Comparison of ENCODE assay signal across 19 mouse cellular contexts in genomic region chr1:189057425-189057824, GRCm38 (mm10). TPM values are rescaled to one million over a fixed set of nuclear protein-coding genes. Genes with fewer than 3 reads are reported as not detected.
A peak's percentile ranks its signal among the peaks of the same experiment; 100 is the strongest.
DNase-seq lines count a peak whose midpoint lies in the region; ATAC-seq and TF ChIP-seq lines count a peak whose summit lies in the region.
"Had no signal": no experiment of that assay in that cellular context is flagged by ENCODE, and none has a peak within 500 bp of the region (broad histone marks: within the 10 kb centered on the region; RNA-seq: fewer than 3 reads in every experiment).

No protein-coding gene starts in this region.

- peak; percentile 32; the same call in 1 of the 2 replicates for TF ChIP-seq CTCF in liver, adult 2 months (IDR thresholded peaks at IDR 0.05; ENCODE audit: low read depth, low read length)
- peak; percentile 49 to 64 (median 53) for TF ChIP-seq CTCF in MEL (IDR thresholded peaks at IDR 0.05 in 2 of 3, conservative IDR thresholded peaks at IDR 0.05 in 1 of 3; ENCODE audit: control insufficient read depth in 1 of 3, insufficient read depth in 1 of 3, low read depth in 2 of 3, low read length in 3 of 3, poor library complexity in 1 of 3, severe bottlenecking in 1 of 3)
- peak; percentile 67 for TF ChIP-seq CTCF in liver, embryonic 14.5 days (IDR thresholded peaks at IDR 0.05; ENCODE audit: low read depth)

- no peak overlapping the region for H3K4me2 ChIP-seq in liver, embryonic 11.5 days
- no peak overlapping the region for H3K4me2 ChIP-seq in liver, embryonic 14.5 days (ENCODE audit: low read depth)
- H3K4me2 ChIP-seq: heart, embryonic 11.5 days; neural tube, embryonic 12.5 days had no signal

- H3K9ac ChIP-seq in liver, adult 2 months (ENCODE audit: low read depth, low read length), result no peak overlapping the region
- no peak overlapping the region for H3K9ac ChIP-seq in liver, embryonic 11.5 days (ENCODE audit: low read depth, low read length)
- no peak overlapping the region for H3K9ac ChIP-seq in MEL (ENCODE audit: control insufficient read depth, low read depth, low read length, poor library complexity, severe bottlenecking)
- no peak overlapping the region for H3K9ac ChIP-seq in liver, embryonic 14.5 days (replicated peaks)
- H3K9ac ChIP-seq: neural tube, embryonic 12.5 days had no signal

- TF ChIP-seq RAD21 in MEL (IDR thresholded peaks at IDR 0.05; ENCODE audit: low read depth, low read length), result peak; percentile 26

- ATAC-seq in CD4-positive, CD25-positive, alpha-beta regulatory T cell, adult 4 months, result no peak
- ATAC-seq in liver, embryonic 11.5 days (replicated peaks; ENCODE audit: low FRiP score), result no peak
- ATAC-seq in liver, embryonic 14.5 days (ENCODE audit: insufficient read depth), result no peak
- ATAC-seq: hindbrain, postnatal 0 days had no signal

- H3K79me2 ChIP-seq in liver, adult 2 months (ENCODE audit: control insufficient read depth, insufficient read depth, low read length), result no peaks in the 10 kb centered on the region
- no peaks in the 10 kb centered on the region for H3K79me2 ChIP-seq in MEL (ENCODE audit: control insufficient read depth, insufficient read depth, low read length, poor library complexity)

- DNase-seq in CD4-positive, CD25-positive, alpha-beta regulatory T cell, adult 2 months (ENCODE audit: low read depth, low spot score), result peak; percentile 6
- no peak for DNase-seq in liver, adult 2 months (ENCODE audit: extremely low read depth, low read depth, low spot score)
- no peak for DNase-seq in liver, embryonic 11.5 days (ENCODE audit: low spot score)
- DNase-seq in MEL (ENCODE audit: low read depth, low spot score), result peak; percentile 37
- no peak for DNase-seq in liver, embryonic 14.5 days (ENCODE audit: low read depth in 3 of 3, low spot score in 3 of 3)
- DNase-seq in urinary bladder, postnatal 4 days (ENCODE audit: low spot score in 2 of 2), result no peak
- DNase-seq in heart, postnatal 14 days, result no peak
- DNase-seq: adrenal gland, postnatal 10 days; cerebellum, postnatal 14 days; gastrocnemius, postnatal 14 days; heart, postnatal 4 days; layer of hippocampus, adult 9-11 months; right cerebral cortex, postnatal 14 days; thymus, adult 2 months had no signal

- intact Hi-C loops in heart, postnatal 14 days (cut with DNase I), result no loop called here

- H3K4me1 ChIP-seq in liver, adult 2 months (ENCODE audit: control insufficient read depth, insufficient read depth, low read length), result no peaks in the 10 kb centered on the region
- no peaks in the 10 kb centered on the region for H3K4me1 ChIP-seq in liver, embryonic 11.5 days (replicated peaks; ENCODE audit: control insufficient read depth, insufficient read depth, low read length)
- H3K4me1 ChIP-seq in MEL (ENCODE audit: control insufficient read depth in 1 of 2, insufficient read depth in 2 of 2, low read length in 2 of 2), result no peaks in the 10 kb centered on the region
- no peaks in the 10 kb centered on the region for H3K4me1 ChIP-seq in liver, embryonic 14.5 days (replicated peaks; ENCODE audit: control insufficient read depth in 2 of 2, insufficient read depth in 2 of 2, low read length in 1 of 2)
- H3K4me1 ChIP-seq: megakaryocyte, embryonic 14.5 days; neural tube, embryonic 12.5 days had no signal

- H3K9me3 ChIP-seq in liver, embryonic 11.5 days (ENCODE audit: control insufficient read depth, low read length), result no peaks in the 10 kb centered on the region
- no peaks in the 10 kb centered on the region for H3K9me3 ChIP-seq in MEL (replicated peaks; ENCODE audit: insufficient read depth, low read length)
- no peaks in the 10 kb centered on the region for H3K9me3 ChIP-seq in liver, embryonic 14.5 days (ENCODE audit: control insufficient read depth, low read length)
- H3K9me3 ChIP-seq: neural tube, embryonic 12.5 days had no signal

- 59% methylated on average over 4 of the region's 4 CpGs for WGBS in liver, adult 2 months
- whole genome bisulfite sequencing in liver, embryonic 11.5 days, result 50% methylated on average over 4 of the region's 4 CpGs
- WGBS in liver, embryonic 14.5 days (ENCODE audit: insufficient replicate concordance), result 33% methylated on average over 4 of the region's 4 CpGs

- H3K4me3 ChIP-seq in liver, adult 2 months (ENCODE audit: insufficient read depth, low read depth, low read length), result no peak overlapping the region
- H3K4me3 ChIP-seq in liver, embryonic 11.5 days (ENCODE audit: low read depth, low read length), result no peak overlapping the region
- no peak overlapping the region for H3K4me3 ChIP-seq in MEL (ENCODE audit: control insufficient read depth in 1 of 2, insufficient read depth in 1 of 2, low read depth in 2 of 2, low read length in 2 of 2)
- no peak overlapping the region for H3K4me3 ChIP-seq in liver, embryonic 14.5 days (ENCODE audit: insufficient read depth in 1 of 2, low read depth in 2 of 2, low read length in 2 of 2)
- H3K4me3 ChIP-seq: megakaryocyte, embryonic 14.5 days; neural tube, embryonic 12.5 days had no signal

- no peaks in the 10 kb centered on the region for H3K27me3 ChIP-seq in liver, adult 2 months (ENCODE audit: control insufficient read depth, insufficient read depth, low read length)
- H3K27me3 ChIP-seq in liver, embryonic 11.5 days (replicated peaks; ENCODE audit: control insufficient read depth, insufficient read depth, low read length), result no peaks in the 10 kb centered on the region
- H3K27me3 ChIP-seq in MEL (ENCODE audit: control insufficient read depth in 1 of 2, insufficient read depth in 2 of 2, low read length in 2 of 2), result no peaks in the 10 kb centered on the region
- no peaks in the 10 kb centered on the region for H3K27me3 ChIP-seq in liver, embryonic 14.5 days (ENCODE audit: control insufficient read depth, insufficient read depth, low read length)
- H3K27me3 ChIP-seq: megakaryocyte, embryonic 14.5 days; neural tube, embryonic 12.5 days had no signal

- no peak for TF ChIP-seq POLR2A in liver, adult 2 months (IDR thresholded peaks at IDR 0.05; ENCODE audit: extremely low read depth, insufficient read depth, low read length)
- TF ChIP-seq POLR2A in MEL (IDR thresholded peaks at IDR 0.05; ENCODE audit: control insufficient read depth in 1 of 2, insufficient read depth in 1 of 2, low read depth in 1 of 2, low read length in 2 of 2, poor library complexity in 1 of 2), result no peak

- H3K36me3 ChIP-seq in liver, adult 2 months (ENCODE audit: control insufficient read depth, insufficient read depth, low read length), result no peaks in the 10 kb centered on the region
- H3K36me3 ChIP-seq in liver, embryonic 11.5 days (ENCODE audit: control insufficient read depth, insufficient read depth, low read length), result no peaks in the 10 kb centered on the region
- H3K36me3 ChIP-seq in MEL (ENCODE audit: control insufficient read depth in 1 of 2, insufficient read depth in 2 of 2, low read length in 2 of 2), result no peaks in the 10 kb centered on the region
- H3K36me3 ChIP-seq in liver, embryonic 14.5 days (replicated peaks; ENCODE audit: control insufficient read depth, insufficient read depth, low read depth), result no peaks in the 10 kb centered on the region
- H3K36me3 ChIP-seq: neural tube, embryonic 12.5 days had no signal

- TF ChIP-seq EP300 in MEL (IDR thresholded peaks at IDR 0.05; ENCODE audit: low read depth in 1 of 2, low read length in 2 of 2), result no peak
- TF ChIP-seq EP300 in liver, embryonic 14.5 days (IDR thresholded peaks at IDR 0.05; ENCODE audit: low read depth), result no peak

- no peak overlapping the region for H3K27ac ChIP-seq in liver, adult 2 months (replicated peaks; ENCODE audit: insufficient read depth, low read depth, low read length)
- no peak overlapping the region for H3K27ac ChIP-seq in liver, embryonic 11.5 days (ENCODE audit: low read depth, low read length)
- no peak overlapping the region for H3K27ac ChIP-seq in MEL (ENCODE audit: control insufficient read depth, low read depth, low read length)
- no peak overlapping the region for H3K27ac ChIP-seq in liver, embryonic 14.5 days
- H3K27ac ChIP-seq: hindbrain, postnatal 0 days; neural tube, embryonic 12.5 days had no signal

TF ChIP-seq in MEL, 35 proteins besides CTCF, POLR2A, EP300 and RAD21:
- TF ChIP-seq RCOR1 (IDR thresholded peaks at IDR 0.05; ENCODE audit: low read depth, low read length) (no peak), ZC3H11A (IDR thresholded peaks at IDR 0.05; ENCODE audit: low read depth, low read length) (peak; percentile 32; the same call in 1 of the 2 replicates), SMC3 (IDR thresholded peaks at IDR 0.05; ENCODE audit: low read depth, low read length) (peak; percentile 52), CHD1 (IDR thresholded peaks at IDR 0.05; ENCODE audit: low read depth, low read length) (no peak)

RNA-seq across cellular contexts. Expression of gene Kctd3, which starts 49.8 kb away (rescaled TPM):
- 1 to 10 TPM; 5.9 to 8.2 TPM for polyA plus RNA-seq in CD4-positive, CD25-positive, alpha-beta regulatory T cell, adult 4 months (2017; shearing (Covaris generic))
- 7.5 and 10.6 TPM in 2 replicates for total RNA-seq in liver, adult 2 months (2014; rRNA removed)
- polyA plus RNA-seq in liver, adult 2 months (2012; rRNA removed), result 9.8 and 13.8 TPM in 2 replicates
- 22.7 and 23.8 TPM in 2 replicates for polyA plus RNA-seq in liver, embryonic 11.5 days (2014; fragmentation: Nextera tagmentation; extraction: Ambion mirVana)
- total RNA-seq in MEL (2012; rRNA removed), result 26.8 and 27.7 TPM in 2 replicates
- polyA plus RNA-seq in MEL (2012; ENCODE audit: insufficient read depth in 1 of 2, insufficient read length in 2 of 2, low read depth in 1 of 2, low replicate concordance in 2 of 2, missing spikeins in 1 of 2), result 10 to 100 TPM in 1 of 2 experiments, not detected in 1; 42.3 TPM
- polyA plus RNA-seq in liver, embryonic 14.5 days (2012; rRNA removed), result 15.8 and 17.2 TPM in 2 replicates
- polyA plus RNA-seq in liver, embryonic 14.5 days (2014; fragmentation: Nextera tagmentation; extraction: Ambion mirVana), result 8.9 and 10.2 TPM in 2 replicates
- 10 to 100 TPM; 29.8 to 34.2 TPM for total RNA-seq in heart, postnatal 14 days (2021)

Comparison
In these comparisons a context has a peak if more than half of its experiments do, and no peak if none do; other contexts are left out.
1. DNase-seq: peak in CD4-positive, CD25-positive, alpha-beta regulatory T cell, adult 2 months (single experiment) and MEL (single experiment); none in liver, adult 2 months (single experiment), liver, embryonic 11.5 days (single experiment), liver, embryonic 14.5 days (0 of 3), urinary bladder, postnatal 4 days (0 of 2) and heart, postnatal 14 days (0 of 2).
2. Peak in every context shown above with its lines, with median percentiles within 50 percentile points of each other: CTCF ChIP-seq.